Mouse (Mus musculus) embryonic facial prominence, embryonic 14.5 days (tissue): ENCODE results near the gene Tlr13. TPM values are rescaled to one million over a fixed set of nuclear protein-coding genes. Genes with fewer than 3 reads are reported as not detected.

Experiments used
- ATAC-seq: fragments of 200-750 bp; cut with Nextera tagmentation; 2 replicates; pipeline ENCODE4 v1.8.0; 2017; ENCODE audit warnings: low read depth, moderate number of reproducible peaks, moderate TSS enrichment
- DNase-seq: peaks from one replicate; pipeline ENCODE4 v3.0.0-alpha.2; 2015; ENCODE audit warnings: low spot score
- H3K27ac ChIP-seq: fragments of 300-500 bp; sonication (generic); replicated peaks from 2 replicates; pipeline ENCODE4 v1.5.1; 2014; ENCODE audit warnings: low read depth, mild to moderate bottlenecking, low read length, moderate library complexity
- H3K27me3 ChIP-seq: fragments of 300-500 bp; sonication (generic); replicated peaks from 2 replicates; pipeline ENCODE4 v1.6.1; 2014; ENCODE audit warnings: low read length; ENCODE audit not compliant: control insufficient read depth, insufficient read depth
- H3K36me3 ChIP-seq: fragments of 300-500 bp; sonication (generic); 2 replicates; pipeline ENCODE4 v1.6.1; 2014; ENCODE audit warnings: low read length, mixed read lengths; ENCODE audit not compliant: control insufficient read depth, insufficient read depth
- H3K4me1 ChIP-seq: fragments of 300-500 bp; sonication (generic); 2 replicates; pipeline ENCODE4 v1.6.1; 2014; ENCODE audit warnings: antibody characterized with exemption, low read length; ENCODE audit not compliant: control insufficient read depth, insufficient read depth
- H3K4me2 ChIP-seq: fragments of 300-500 bp; sonication (generic); 2 replicates; pipeline ENCODE4 v1.6.1; 2014; ENCODE audit warnings: low read depth, mild to moderate bottlenecking, low read length, moderate library complexity, mixed read lengths
- H3K4me3 ChIP-seq: fragments of 300-500 bp; sonication (generic); 2 replicates; pipeline ENCODE4 v1.5.1; 2014; ENCODE audit warnings: low read depth, mild to moderate bottlenecking, low read length
- H3K9ac ChIP-seq: fragments of 300-500 bp; sonication (generic); 2 replicates; pipeline ENCODE4 v1.6.1; 2014; ENCODE audit warnings: low read depth, mild to moderate bottlenecking, low read length, moderate library complexity, mixed read lengths
- H3K9me3 ChIP-seq: fragments of 300-500 bp; sonication (generic); 2 replicates; pipeline ENCODE4 v1.6.1; 2016; ENCODE audit warnings: low read length; ENCODE audit not compliant: control insufficient read depth
- WGBS: fragments of 180-500 bp; shearing (Covaris S2); extraction: QIAGEN DNeasy Blood & Tissue Kit; methylation state at CpG from one replicate; pipeline ENCODE4 v1.1.7; 2014; 5-methylcytosine and 5-hydroxymethylcytosine counted together
- polyA plus RNA-seq: library from polyadenylated mRNA; unstranded; fragments of >200 nt; fragmentation: Nextera tagmentation; extraction: Ambion mirVana; gene quantifications from 2 replicates; pipeline ENCODE4 v1.2.1, GENCODE M21; 2014

Gene Tlr13
- polyA plus RNA-seq, result 1.3 and 1.4 TPM in 2 replicates

GRCm38 (mm10) chrX:106142936-106143335, at the start of gene Tlr13:
Gene Tlr13, plus strand, starts transcription at chrX:106143204.
- Histone ChIP-seq H3K27me3 (0 out of 2 replicates have a peak, but pooled peaks cover 13% of the 10 kb centered on the region), H3K36me3 (no peaks in the 10 kb centered on the region), H3K9ac (no peak within 1 kb of the TSS), H3K4me3 (no peak within 1 kb of the TSS), H3K9me3 (no peaks in the 10 kb centered on the region), H3K4me1 (no peaks in the 10 kb centered on the region), H3K27ac (no peak within 1 kb of the TSS), H3K4me2 (no peak within 1 kb of the TSS)
- no peak for ATAC-seq
- 88% methylated on average over 6 of the region's 6 CpGs for WGBS
- DNase-seq, result no peak

GRCm38 (mm10) chrX:106105464-106105863, 37.5 kb upstream of the Tlr13 start:
- 73% methylated on average over 2 of the region's 2 CpGs for WGBS
- ATAC-seq (0 out of 2 replicates have a peak, but pooled peaks have one; percentile 30), DNase-seq (peak; percentile 23)

GRCm38 (mm10) chrX:106113881-106114280, 29.1 kb upstream of the Tlr13 start:
- no peak for ATAC-seq
- no peak overlapping the region for H3K9ac ChIP-seq
- no peak for DNase-seq
- H3K27ac ChIP-seq, result no peak overlapping the region
- no peak overlapping the region for H3K4me2 ChIP-seq
- no peak overlapping the region for H3K4me3 ChIP-seq
- H3K9me3 ChIP-seq, result no peaks in the 10 kb centered on the region
- no peaks in the 10 kb centered on the region for H3K27me3 ChIP-seq
- H3K36me3 ChIP-seq, result 0 out of 2 replicates have a peak, but pooled peaks cover 9% of the 10 kb centered on the region
- 82% methylated on average over 4 of the region's 4 CpGs for WGBS
- no peaks in the 10 kb centered on the region for H3K4me1 ChIP-seq

More at GRCm38 (mm10) chrX:106105464-106105863, 37.5 kb upstream of the Tlr13 start:
- H3K27me3 ChIP-seq, result 0 out of 2 replicates have a peak, but pooled peaks cover 4% of the 10 kb centered on the region
- no peaks in the 10 kb centered on the region for H3K4me1 ChIP-seq
- H3K9me3 ChIP-seq, result no peaks in the 10 kb centered on the region
- peaks cover 20% of the 10 kb centered on the region; the same call in 1 of the 2 replicates for H3K36me3 ChIP-seq
- H3K9ac ChIP-seq, result no peak overlapping the region
- no peak overlapping the region for H3K27ac ChIP-seq
- H3K4me2 ChIP-seq, result no peak overlapping the region
- no peak overlapping the region for H3K4me3 ChIP-seq

GRCm38 (mm10) chrX:106114674-106115073, 28.3 kb upstream of the Tlr13 start:
- H3K36me3 ChIP-seq, result 0 out of 2 replicates have a peak, but pooled peaks cover 9% of the 10 kb centered on the region
- no peaks in the 10 kb centered on the region for H3K9me3 ChIP-seq
- 84% methylated on average over 1 of the region's 1 CpGs for WGBS
- H3K4me2 ChIP-seq, result no peak overlapping the region
- H3K27me3 ChIP-seq, result no peaks in the 10 kb centered on the region
- no peak overlapping the region for H3K4me3 ChIP-seq
- DNase-seq, result no peak
- no peak overlapping the region for H3K9ac ChIP-seq
- no peak overlapping the region for H3K27ac ChIP-seq
- H3K4me1 ChIP-seq, result no peaks in the 10 kb centered on the region
- no peak for ATAC-seq

- Histone ChIP-seq H3K9me3 (no peaks in the 10 kb centered on the region), H3K27ac (no peak overlapping the region), H3K36me3 (0 out of 2 replicates have a peak, but pooled peaks cover 6% of the 10 kb centered on the region), H3K9ac (no peak overlapping the region), H3K4me1 (no peaks in the 10 kb centered on the region), H3K27me3 (no peaks in the 10 kb centered on the region), H3K4me3 (no peak overlapping the region), H3K4me2 (no peak overlapping the region)
- no peak for DNase-seq
- ATAC-seq, result no peak
- WGBS, result 88% methylated on average over 2 of the region's 2 CpGs
Observed at GRCm38 (mm10) chrX:106122823-106123222, 20.2 kb upstream of the Tlr13 start.

- Histone ChIP-seq H3K4me1 (no peaks in the 10 kb centered on the region), H3K36me3 (peaks cover 12% of the 10 kb centered on the region; the same call in 1 of the 2 replicates), H3K4me3 (no peak overlapping the region), H3K4me2 (no peak overlapping the region), H3K27me3 (no peaks in the 10 kb centered on the region), H3K9ac (no peak overlapping the region), H3K27ac (no peak overlapping the region), H3K9me3 (no peaks in the 10 kb centered on the region)
- WGBS, result 84% methylated on average over 6 of the region's 6 CpGs
- ATAC-seq (no peak), DNase-seq (no peak)
Observed at GRCm38 (mm10) chrX:106128283-106128682, 14.7 kb upstream of the Tlr13 start.

GRCm38 (mm10) chrX:106129877-106130276, 13.1 kb upstream of the Tlr13 start:
- no peak overlapping the region for H3K4me2 ChIP-seq
- ATAC-seq (no peak), DNase-seq (no peak)
- no peak overlapping the region for H3K4me3 ChIP-seq
- no peaks in the 10 kb centered on the region for H3K27me3 ChIP-seq
- 89% methylated on average over 4 of the region's 4 CpGs for WGBS
- H3K27ac ChIP-seq, result no peak overlapping the region
- no peaks in the 10 kb centered on the region for H3K4me1 ChIP-seq
- H3K36me3 ChIP-seq, result peaks cover 12% of the 10 kb centered on the region; the same call in 1 of the 2 replicates
- H3K9me3 ChIP-seq, result no peaks in the 10 kb centered on the region
- no peak overlapping the region for H3K9ac ChIP-seq

GRCm38 (mm10) chrX:106134916-106135315, 8.1 kb upstream of the Tlr13 start:
- no peak overlapping the region for H3K9ac ChIP-seq
- H3K9me3 ChIP-seq, result no peaks in the 10 kb centered on the region
- ATAC-seq (no peak), DNase-seq (no peak)
- WGBS, result 71% methylated on average over 3 of the region's 3 CpGs
- H3K4me3 ChIP-seq, result no peak overlapping the region
- H3K27me3 ChIP-seq, result no peaks in the 10 kb centered on the region
- H3K36me3 ChIP-seq, result no peaks in the 10 kb centered on the region
- H3K4me1 ChIP-seq, result no peaks in the 10 kb centered on the region
- no peak overlapping the region for H3K27ac ChIP-seq
- H3K4me2 ChIP-seq, result no peak overlapping the region

- no peaks in the 10 kb centered on the region for H3K27me3 ChIP-seq
- H3K9ac ChIP-seq, result no peak overlapping the region
- H3K9me3 ChIP-seq, result no peaks in the 10 kb centered on the region
- DNase-seq (no peak), ATAC-seq (no peak)
- no peak overlapping the region for H3K4me2 ChIP-seq
- WGBS, result 74% methylated on average over 4 of the region's 4 CpGs
- H3K27ac ChIP-seq, result no peak overlapping the region
- no peak overlapping the region for H3K4me3 ChIP-seq
- no peaks in the 10 kb centered on the region for H3K4me1 ChIP-seq
- H3K36me3 ChIP-seq, result no peaks in the 10 kb centered on the region
Observed at GRCm38 (mm10) chrX:106135484-106135883, 7.5 kb upstream of the Tlr13 start.
